Mouse (Mus musculus): ENCODE results near the gene Slc12a3. TPM values are rescaled to one million over a fixed set of nuclear protein-coding genes. Genes with fewer than 3 reads are reported as not detected.
A peak's percentile ranks its signal among the peaks of the same experiment; 100 is the strongest.

The Slc12a3 gene
- polyA plus RNA-seq, 1 experiment, result 0.22 TPM

DNA sequence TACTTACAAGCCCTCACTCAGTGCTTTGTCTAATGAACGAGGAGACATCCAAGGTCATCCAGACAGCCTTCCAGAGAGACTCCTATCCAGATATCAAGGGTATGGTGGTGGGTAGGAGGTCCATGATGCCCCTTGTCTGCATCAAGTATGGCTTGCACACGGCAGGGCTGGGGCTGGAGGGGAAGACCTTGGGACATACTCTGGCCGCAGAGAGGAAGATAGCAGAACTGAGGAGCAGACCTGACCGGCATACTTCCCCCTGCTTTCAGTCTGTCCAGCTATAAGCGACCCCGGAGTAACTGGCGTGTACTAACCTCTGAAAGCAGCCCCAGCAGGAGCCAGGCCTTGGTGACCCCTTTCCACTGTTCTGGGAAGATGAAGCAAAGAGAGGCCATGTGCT lies 80.5 kb downstream of the Slc12a3 start:
- WGBS, result 82% methylated on average over 7 of the region's 7 CpGs
- Histone ChIP-seq H3K4me3 (ENCODE audit: low read depth, low read length) (no peak overlapping the region), H3K27me3 (ENCODE audit: control insufficient read depth, insufficient read depth, low read length) (no peaks in the 10 kb centered on the region; the same call in 1 of the 2 replicates), H3K4me1 (ENCODE audit: control insufficient read depth, insufficient read depth, insufficient read length, low read length) (peaks cover 2% of the 10 kb centered on the region; the same call in 1 of the 2 replicates), H3K27ac (ENCODE audit: insufficient read depth, low read depth, low read length) (no peak overlapping the region), H3K36me3 (ENCODE audit: control insufficient read depth, insufficient read depth, low read length) (no peaks in the 10 kb centered on the region)
- TF ChIP-seq CTCF (IDR thresholded peaks at IDR 0.05; ENCODE audit: extremely low read depth, insufficient read length, insufficient replicate concordance, low read depth, low read length) (no peak), POLR2A (IDR thresholded peaks at IDR 0.05; ENCODE audit: low read depth, low read length) (no peak)

DNA sequence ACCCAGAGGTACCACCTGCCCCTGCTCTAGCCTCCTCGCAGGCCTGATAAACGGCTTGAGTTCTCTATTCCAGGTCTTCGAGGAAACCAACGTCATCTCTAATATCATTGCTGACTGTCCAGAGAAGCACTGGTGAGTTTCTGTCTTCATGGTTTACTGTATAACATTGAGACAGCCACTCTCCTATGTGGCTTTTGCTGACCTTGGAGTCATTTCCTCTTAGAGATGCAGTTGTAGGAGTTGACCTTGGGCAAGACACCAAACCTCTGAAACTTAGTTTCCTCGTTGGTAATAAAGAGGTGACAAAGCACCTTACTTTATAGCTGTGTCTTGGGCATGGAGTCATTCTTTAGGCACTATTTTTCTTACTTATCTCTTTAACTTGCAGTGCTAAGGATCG lies 83.5 kb downstream of the Slc12a3 start:
- no peak for TF ChIP-seq CTCF (IDR thresholded peaks at IDR 0.05; ENCODE audit: extremely low read depth, insufficient read length, insufficient replicate concordance, low read depth, low read length)
- TF ChIP-seq POLR2A (IDR thresholded peaks at IDR 0.05; ENCODE audit: low read depth, low read length), result no peak
- WGBS, result 61% methylated on average over 6 of the region's 6 CpGs
- no peak overlapping the region for H3K27ac ChIP-seq (ENCODE audit: insufficient read depth, low read depth, low read length)

DNA sequence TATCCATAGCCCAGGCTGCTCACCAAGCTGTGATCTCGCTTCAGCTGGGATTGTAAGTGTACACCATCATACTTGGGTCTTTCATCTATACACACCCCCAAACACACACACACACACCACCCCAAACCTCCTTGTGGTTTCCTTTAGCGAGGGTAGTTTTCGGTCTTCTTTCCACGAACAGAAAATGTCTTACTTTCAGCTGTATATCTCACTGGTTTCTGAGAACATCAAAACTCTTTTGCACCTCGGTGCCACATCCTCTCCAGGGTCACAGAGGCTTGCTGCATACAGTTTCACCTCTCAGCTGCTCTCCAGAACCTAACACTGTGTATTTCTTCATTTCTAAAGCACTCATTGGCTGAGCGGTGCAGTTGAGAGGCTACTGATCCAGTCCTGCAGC lies 84.5 kb downstream of the Slc12a3 start:
- Histone ChIP-seq H3K27me3 (ENCODE audit: control insufficient read depth, insufficient read depth, low read length) (no peaks in the 10 kb centered on the region; the same call in 1 of the 2 replicates), H3K36me3 (ENCODE audit: control insufficient read depth, insufficient read depth, low read length) (no peaks in the 10 kb centered on the region), H3K4me3 (ENCODE audit: low read depth, low read length) (no peak overlapping the region), H3K4me1 (ENCODE audit: control insufficient read depth, insufficient read depth, insufficient read length, low read length) (peaks cover 2% of the 10 kb centered on the region; the same call in 1 of the 2 replicates), H3K27ac (ENCODE audit: insufficient read depth, low read depth, low read length) (peak overlapping the region; percentile 19; the same call in 1 of the 2 replicates)
- 72% methylated on average over 6 of the region's 6 CpGs for WGBS
- TF ChIP-seq CTCF (IDR thresholded peaks at IDR 0.05; ENCODE audit: extremely low read depth, insufficient read length, insufficient replicate concordance, low read depth, low read length), result no peak
- no peak for TF ChIP-seq POLR2A (IDR thresholded peaks at IDR 0.05; ENCODE audit: low read depth, low read length)

More for the DNA sequence above, 83.5 kb downstream of the Slc12a3 start:
- no peaks in the 10 kb centered on the region for H3K36me3 ChIP-seq (ENCODE audit: control insufficient read depth, insufficient read depth, low read length)
- H3K4me1 ChIP-seq (ENCODE audit: control insufficient read depth, insufficient read depth, insufficient read length, low read length), result peaks cover 2% of the 10 kb centered on the region; the same call in 1 of the 2 replicates
- H3K4me3 ChIP-seq (ENCODE audit: low read depth, low read length), result no peak overlapping the region
- no peaks in the 10 kb centered on the region; the same call in 1 of the 2 replicates for H3K27me3 ChIP-seq (ENCODE audit: control insufficient read depth, insufficient read depth, low read length)

DNA sequence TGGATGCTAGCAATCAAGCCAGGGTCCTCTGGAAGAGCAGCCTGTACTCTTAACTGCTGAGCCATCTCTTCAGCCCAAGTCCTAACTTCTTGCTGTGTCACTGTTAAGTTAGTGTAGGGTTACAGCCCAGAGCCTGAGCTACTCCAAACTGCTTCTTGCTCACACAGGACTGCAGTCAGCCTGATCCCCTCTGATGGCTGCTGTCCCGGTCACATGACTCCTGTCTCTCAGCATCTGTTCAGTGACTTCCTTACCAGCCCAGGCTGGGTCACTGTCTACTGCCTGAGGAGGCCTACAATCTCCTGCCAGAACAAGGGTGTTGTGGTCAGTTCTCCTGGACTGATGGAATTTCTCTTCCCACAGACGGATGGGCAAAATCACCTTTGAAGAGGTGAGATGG lies 86.2 kb downstream of the Slc12a3 start:
- TF ChIP-seq POLR2A (IDR thresholded peaks at IDR 0.05; ENCODE audit: low read depth, low read length) (no peak), CTCF (IDR thresholded peaks at IDR 0.05; ENCODE audit: extremely low read depth, insufficient read length, insufficient replicate concordance, low read depth, low read length) (no peak)
- Histone ChIP-seq H3K27ac (ENCODE audit: insufficient read depth, low read depth, low read length) (peak overlapping the region; percentile 0; the same call in 1 of the 2 replicates), H3K4me1 (ENCODE audit: control insufficient read depth, insufficient read depth, insufficient read length, low read length) (peaks cover 2% of the 10 kb centered on the region; the same call in 1 of the 2 replicates), H3K27me3 (ENCODE audit: control insufficient read depth, insufficient read depth, low read length) (no peaks in the 10 kb centered on the region; the same call in 1 of the 2 replicates), H3K36me3 (ENCODE audit: control insufficient read depth, insufficient read depth, low read length) (no peaks in the 10 kb centered on the region), H3K4me3 (ENCODE audit: low read depth, low read length) (no peak overlapping the region)
- WGBS, result 62% methylated on average over 2 of the region's 2 CpGs

Other genes starting within 250 kb of the Slc12a3 start
- 3.3 and 4.3 TPM in 2 replicates for gene Bbs2, start 230.3 kb upstream of the Slc12a3 start, polyA plus RNA-seq (2012; rRNA removed)
- gene Mt4, start 192.0 kb upstream of the Slc12a3 start, polyA plus RNA-seq (2012; rRNA removed), result not detected in 2 replicates
- 0.90 and 2.8 TPM in 2 replicates for gene Mt3, start 176.6 kb upstream of the Slc12a3 start, polyA plus RNA-seq (2012; rRNA removed)
- 50.1 and 80.3 TPM in 2 replicates for gene Mt2, start 156.5 kb upstream of the Slc12a3 start, polyA plus RNA-seq (2012; rRNA removed)
- 966 and 1,593 TPM in 2 replicates for gene Mt1, start 150.1 kb upstream of the Slc12a3 start, polyA plus RNA-seq (2012; rRNA removed)
- gene Nup93, start 114.6 kb upstream of the Slc12a3 start, polyA plus RNA-seq (2012; rRNA removed), result 3.6 and 5.4 TPM in 2 replicates
- gene Herpud1, start 57.2 kb downstream of the Slc12a3 start, polyA plus RNA-seq (2012; rRNA removed), result 302 and 331 TPM in 2 replicates
- 3.4 and 7.4 TPM in 2 replicates for gene Nlrc5, start 105.2 kb downstream of the Slc12a3 start, polyA plus RNA-seq (2012; rRNA removed)
- 25.7 and 108 TPM in 2 replicates for gene Cpne2, start 203.8 kb downstream of the Slc12a3 start, polyA plus RNA-seq (2012; rRNA removed)